Mouse (Mus musculus) hindbrain, embryonic 16.5 days (tissue): ENCODE data around the gene Baz1a. TPM values are rescaled to one million over a fixed set of nuclear protein-coding genes. Genes with fewer than 3 reads are reported as not detected.
A peak's percentile ranks its signal among the peaks of the same experiment; 100 is the strongest.

Experiments
- ATAC-seq: fragments of 200-750 bp; cut with Nextera tagmentation; 2 replicates; pipeline ENCODE4 v1.8.0; 2017; ENCODE audit warnings: moderate TSS enrichment, moderate library complexity
- H3K27ac ChIP-seq: fragments of 300-500 bp; sonication (generic); 2 replicates; pipeline ENCODE4 v1.5.1; 2014; ENCODE audit warnings: low read depth, mild to moderate bottlenecking, control low read depth, low read length, moderate library complexity
- H3K27me3 ChIP-seq: fragments of 300-500 bp; sonication (generic); replicated peaks from 2 replicates; pipeline ENCODE4 v1.6.1; 2014; ENCODE audit warnings: low read length; ENCODE audit not compliant: control insufficient read depth, insufficient read depth
- H3K36me3 ChIP-seq: fragments of 300-500 bp; sonication (generic); 2 replicates; pipeline ENCODE4 v1.6.1; 2014; ENCODE audit warnings: mild to moderate bottlenecking, low read length, moderate library complexity, mixed read lengths; ENCODE audit not compliant: control insufficient read depth, insufficient read depth
- H3K4me1 ChIP-seq: fragments of 300-500 bp; sonication (generic); 2 replicates; pipeline ENCODE4 v1.6.1; 2014; ENCODE audit warnings: low read depth, low read length; ENCODE audit not compliant: control insufficient read depth, insufficient read depth
- H3K4me2 ChIP-seq: fragments of 300-500 bp; sonication (generic); 2 replicates; pipeline ENCODE4 v1.6.1; 2014; ENCODE audit warnings: mild to moderate bottlenecking, low read length, control low read depth, moderate library complexity
- H3K4me3 ChIP-seq: fragments of 300-500 bp; sonication (generic); 2 replicates; pipeline ENCODE4 v1.5.1; 2014; ENCODE audit warnings: mild to moderate bottlenecking, low read length, control low read depth, moderate library complexity
- H3K9ac ChIP-seq: fragments of 300-500 bp; sonication (generic); 2 replicates; pipeline ENCODE4 v1.6.1; 2014; ENCODE audit warnings: low read depth, mild to moderate bottlenecking, control low read depth, low read length, moderate library complexity
- H3K9me3 ChIP-seq: fragments of 300-500 bp; sonication (generic); 2 replicates; pipeline ENCODE4 v1.6.1; 2014; ENCODE audit warnings: mild to moderate bottlenecking, low read length, moderate library complexity; ENCODE audit not compliant: control insufficient read depth
- WGBS: fragments of 180-500 bp; shearing (Covaris S2); extraction: QIAGEN DNeasy Blood & Tissue Kit; methylation state at CpG from one replicate; pipeline ENCODE4 v1.1.7; 2014; 5-methylcytosine and 5-hydroxymethylcytosine counted together
- polyA plus RNA-seq: library from polyadenylated mRNA; unstranded; fragments of >200 nt; fragmentation: Nextera tagmentation; extraction: Ambion mirVana; gene quantifications from 2 replicates; pipeline ENCODE4 v1.2.1, GENCODE M21; 2015

The Baz1a gene
- polyA plus RNA-seq, 1 experiment from 2014 or later, result 5.6 TPM

DNA sequence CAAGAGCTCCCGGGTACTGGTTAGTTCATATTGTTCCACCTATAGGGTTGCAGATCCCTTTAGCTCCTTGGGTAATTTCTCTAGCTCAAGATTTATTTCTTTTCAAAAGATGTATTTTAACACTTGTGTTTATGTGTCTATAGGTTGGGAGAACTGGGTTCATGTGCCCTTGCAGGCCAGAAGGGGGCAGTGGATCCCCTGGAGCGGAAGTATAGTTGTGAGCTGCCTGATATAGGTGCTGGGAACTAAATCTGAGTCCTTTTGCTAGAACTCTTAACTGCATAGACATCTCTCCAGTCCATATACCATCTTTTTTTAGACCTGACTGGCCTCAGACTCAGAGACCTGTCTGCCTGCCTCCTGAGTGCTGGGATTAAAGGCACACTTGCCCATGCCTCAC, 123.7 kb downstream of the Baz1a start:
- no peak overlapping the region for H3K4me3 ChIP-seq
- no peaks in the 10 kb centered on the region for H3K36me3 ChIP-seq
- H3K4me2 ChIP-seq, result no peak overlapping the region
- H3K9ac ChIP-seq, result no peak overlapping the region
- H3K27me3 ChIP-seq, result no peaks in the 10 kb centered on the region
- WGBS, result 98% methylated on average over 2 of the region's 2 CpGs
- no peak for ATAC-seq
- no peaks in the 10 kb centered on the region for H3K4me1 ChIP-seq
- H3K9me3 ChIP-seq, result no peaks in the 10 kb centered on the region
- no peak overlapping the region for H3K27ac ChIP-seq

DNA sequence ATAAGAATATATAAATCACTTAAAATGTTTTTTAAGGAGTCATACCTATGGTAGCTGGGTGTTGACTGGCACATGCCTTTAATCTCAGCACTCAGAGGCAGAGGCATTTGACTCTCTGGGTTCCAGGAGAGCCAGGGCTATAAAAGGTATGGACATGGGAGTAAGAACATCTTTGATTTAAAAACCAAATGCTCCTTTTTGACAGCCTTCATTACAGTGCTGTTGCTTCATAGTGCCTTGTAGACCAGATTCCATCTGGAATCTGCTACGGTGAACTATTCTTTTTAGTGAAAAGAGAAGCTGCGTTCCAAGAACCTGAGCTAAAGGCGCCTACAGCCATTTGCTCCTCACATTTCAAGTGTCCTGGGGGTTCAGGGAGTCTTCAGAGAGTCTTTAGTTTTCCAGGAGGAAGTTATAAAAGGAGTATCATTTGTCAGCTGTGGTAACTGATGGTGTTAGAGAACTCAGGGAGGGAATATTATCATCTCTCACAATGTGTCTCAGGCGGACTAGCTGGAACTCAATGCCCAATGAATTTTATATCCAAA, 126.5 kb downstream of the Baz1a start:
- no peak overlapping the region for H3K27ac ChIP-seq
- H3K9ac ChIP-seq, result no peak overlapping the region
- H3K27me3 ChIP-seq, result no peaks in the 10 kb centered on the region
- no peak for ATAC-seq
- no peaks in the 10 kb centered on the region for H3K36me3 ChIP-seq
- WGBS, result 75% methylated on average over 4 of the region's 4 CpGs
- no peak overlapping the region for H3K4me3 ChIP-seq
- no peak overlapping the region for H3K4me2 ChIP-seq
- no peaks in the 10 kb centered on the region for H3K9me3 ChIP-seq
- H3K4me1 ChIP-seq, result no peaks in the 10 kb centered on the region

DNA sequence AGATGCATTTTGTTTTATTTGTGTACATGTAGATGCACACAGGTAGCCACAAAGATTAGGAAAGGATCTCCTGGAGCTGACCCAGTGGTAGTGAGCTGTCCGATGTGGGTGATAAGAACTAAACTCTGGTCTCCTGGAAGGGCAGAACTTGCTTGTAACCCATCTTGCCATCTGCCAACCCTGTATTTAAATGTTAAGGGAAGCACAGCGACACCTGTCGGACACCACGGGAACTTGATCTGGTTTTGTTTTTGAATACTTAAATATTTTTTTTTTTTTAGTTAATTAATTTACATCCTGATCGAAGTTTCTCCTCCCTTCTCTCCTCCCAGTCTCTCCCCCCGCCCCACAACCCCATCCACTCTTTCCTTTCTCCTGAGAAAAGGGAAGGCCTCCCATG, 134.5 kb downstream of the Baz1a start:
- no peaks in the 10 kb centered on the region for H3K36me3 ChIP-seq
- H3K27me3 ChIP-seq, result no peaks in the 10 kb centered on the region
- no peak overlapping the region for H3K4me2 ChIP-seq
- H3K4me1 ChIP-seq, result no peaks in the 10 kb centered on the region
- no peak for ATAC-seq
- no peaks in the 10 kb centered on the region for H3K9me3 ChIP-seq
- H3K4me3 ChIP-seq, result no peak overlapping the region
- H3K27ac ChIP-seq, result no peak overlapping the region
- WGBS, result 12% methylated on average over 6 of the region's 6 CpGs
- no peak overlapping the region for H3K9ac ChIP-seq

DNA sequence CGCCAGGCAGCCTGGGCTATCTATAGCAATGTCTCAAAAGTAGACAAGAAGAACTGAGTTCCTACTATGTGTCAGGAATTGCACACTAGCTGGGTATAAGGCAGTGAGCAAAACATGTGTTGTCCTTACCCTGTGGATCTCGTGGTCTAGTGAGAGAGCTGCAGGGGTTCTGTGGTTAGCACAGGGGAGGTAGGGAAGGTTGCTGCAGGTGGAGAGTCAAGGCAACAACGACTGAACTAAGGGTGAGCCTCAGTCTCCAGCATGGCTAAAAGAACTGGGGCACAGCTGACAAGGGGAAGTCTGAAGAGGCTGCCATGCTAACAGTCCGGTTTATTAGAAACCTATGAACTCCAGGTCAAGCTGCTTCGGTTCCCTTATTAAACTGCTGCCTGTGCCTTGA, 134.9 kb downstream of the Baz1a start:
- no peaks in the 10 kb centered on the region for H3K9me3 ChIP-seq
- WGBS, result 83% methylated on average over 5 of the region's 5 CpGs
- no peak for ATAC-seq

DNA sequence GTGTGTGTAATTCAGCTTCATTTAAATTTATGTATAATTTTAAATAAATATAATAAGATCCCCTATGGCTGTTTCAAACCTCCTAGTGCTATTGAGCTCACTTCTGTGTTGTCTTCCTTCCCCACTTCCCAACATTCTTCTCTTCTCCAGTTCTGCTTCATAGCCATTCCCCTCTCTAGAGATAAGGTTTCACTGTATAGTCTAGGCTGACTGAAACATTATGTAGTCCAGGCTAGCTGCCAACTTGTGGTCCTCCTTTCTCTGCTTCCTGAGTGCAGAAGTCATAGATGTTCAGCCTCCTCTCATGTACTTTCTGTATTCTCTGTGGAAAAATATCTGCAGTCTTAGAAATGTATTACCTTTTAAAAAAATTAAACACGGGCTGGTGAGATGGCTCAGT, 136.3 kb downstream of the Baz1a start:
- Histone ChIP-seq H3K9me3 (no peaks in the 10 kb centered on the region), H3K27ac (no peak overlapping the region), H3K4me2 (no peak overlapping the region), H3K4me3 (no peak overlapping the region), H3K4me1 (no peaks in the 10 kb centered on the region), H3K9ac (no peak overlapping the region), H3K36me3 (no peaks in the 10 kb centered on the region), H3K27me3 (no peaks in the 10 kb centered on the region)
- ATAC-seq, result no peak
- WGBS, result 84% methylated on average over 1 of the region's 1 CpGs

More for the DNA sequence above, 134.9 kb downstream of the Baz1a start:
- H3K27ac ChIP-seq, result no peak overlapping the region
- H3K9ac ChIP-seq, result no peak overlapping the region
- H3K4me2 ChIP-seq, result no peak overlapping the region
- H3K4me3 ChIP-seq, result no peak overlapping the region
- no peaks in the 10 kb centered on the region for H3K36me3 ChIP-seq
- no peaks in the 10 kb centered on the region for H3K4me1 ChIP-seq
- no peaks in the 10 kb centered on the region for H3K27me3 ChIP-seq

DNA sequence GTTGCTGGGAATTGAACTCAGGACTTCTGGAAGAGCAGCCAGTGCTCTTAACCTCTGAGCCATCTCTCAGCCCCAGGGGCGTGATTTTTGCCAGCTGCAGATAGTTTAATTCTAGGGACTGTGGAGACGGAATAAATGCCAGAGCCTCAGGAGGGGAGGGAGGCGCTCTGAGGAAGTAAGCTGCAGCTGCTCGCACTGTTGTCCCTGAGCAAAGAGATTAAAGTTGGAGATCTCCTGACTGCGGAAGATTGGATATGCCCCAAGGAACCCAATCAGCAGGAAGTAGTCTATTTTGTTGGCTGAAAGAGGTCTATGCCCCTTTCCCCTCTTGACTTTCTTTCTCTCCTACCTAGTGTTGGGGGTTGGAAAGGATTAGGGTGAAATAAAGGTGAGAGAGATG, 137.3 kb downstream of the Baz1a start:
- no peak for ATAC-seq
- no peaks in the 10 kb centered on the region for H3K9me3 ChIP-seq
- H3K27ac ChIP-seq, result no peak overlapping the region
- H3K27me3 ChIP-seq, result no peaks in the 10 kb centered on the region
- H3K4me1 ChIP-seq, result no peaks in the 10 kb centered on the region
- H3K4me3 ChIP-seq, result no peak overlapping the region
- no peak overlapping the region for H3K4me2 ChIP-seq
- no peak overlapping the region for H3K9ac ChIP-seq
- no peaks in the 10 kb centered on the region for H3K36me3 ChIP-seq
- 41% methylated on average over 5 of the region's 5 CpGs for WGBS

DNA sequence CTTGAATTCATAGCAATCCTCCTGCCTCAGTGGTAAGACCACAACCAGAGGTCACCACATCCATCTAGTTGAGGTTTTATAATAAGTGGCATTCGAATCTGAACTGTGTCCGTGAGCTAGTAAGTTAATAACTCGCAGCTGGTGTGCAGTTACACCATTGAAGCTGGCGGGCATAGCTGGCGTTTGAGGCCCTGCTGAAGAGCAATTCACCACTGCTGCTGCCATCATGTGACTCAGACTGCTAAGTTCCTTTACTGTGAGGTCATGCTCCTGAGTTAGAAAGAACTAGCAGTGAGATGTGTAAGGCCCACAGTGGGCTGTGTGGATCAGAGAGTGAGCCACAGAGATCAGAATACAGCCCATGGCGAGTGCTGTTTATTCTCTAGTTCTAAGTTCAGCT, 139.4 kb downstream of the Baz1a start:
- Histone ChIP-seq H3K4me1 (no peaks in the 10 kb centered on the region), H3K9me3 (no peaks in the 10 kb centered on the region), H3K36me3 (no peaks in the 10 kb centered on the region), H3K27ac (no peak overlapping the region), H3K4me3 (no peak overlapping the region), H3K9ac (no peak overlapping the region), H3K4me2 (no peak overlapping the region), H3K27me3 (no peaks in the 10 kb centered on the region)
- ATAC-seq, result no peak
- WGBS, result 78% methylated on average over 6 of the region's 6 CpGs

DNA sequence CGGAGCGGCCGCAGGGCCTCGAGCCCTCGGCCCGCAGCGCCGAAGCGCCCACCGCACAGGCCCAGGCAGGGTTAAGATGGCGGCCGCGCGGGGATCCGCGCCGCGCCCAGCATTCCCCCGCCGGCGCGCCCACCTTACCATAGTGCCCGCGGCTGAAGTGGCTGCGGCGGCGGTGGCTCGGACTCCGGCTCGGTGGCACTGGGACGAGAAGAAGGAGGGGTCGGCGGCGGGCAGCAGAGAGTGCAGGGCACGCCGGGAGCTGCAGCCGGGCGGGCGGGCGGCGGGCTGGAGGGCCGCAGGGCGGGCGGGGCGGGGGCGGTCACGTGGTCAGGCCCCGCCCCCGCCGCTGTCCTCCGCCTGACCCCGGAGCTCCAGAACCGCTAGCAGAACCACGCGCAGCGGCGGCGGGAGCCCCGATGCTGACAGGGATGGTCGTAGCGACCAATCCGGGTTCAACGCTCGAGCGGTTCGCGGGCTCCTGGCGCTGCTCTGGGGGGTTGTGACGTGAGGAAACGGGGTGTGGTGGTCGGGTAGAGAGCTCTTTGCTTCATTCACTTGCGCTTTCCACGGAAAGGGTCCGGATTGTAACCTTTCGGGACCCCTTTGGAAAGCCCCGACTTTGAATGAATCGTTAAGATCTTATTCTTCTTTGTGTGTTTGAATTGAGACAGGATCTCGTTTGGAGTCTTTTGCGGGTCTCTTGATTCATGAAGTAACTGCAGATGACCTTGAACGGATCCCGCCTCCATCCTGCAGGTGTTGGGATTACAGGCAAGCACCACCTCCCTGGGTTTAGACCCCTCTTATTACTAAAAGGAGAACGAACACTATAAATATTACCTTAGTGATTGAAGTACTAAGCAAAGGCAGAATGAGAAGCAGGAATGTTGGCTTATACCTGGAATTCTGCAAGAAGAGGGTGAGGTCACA, 151.3 kb downstream of the Baz1a start, which contains the start of gene Cfl2:
Gene Cfl2, minus strand, starts transcription at position 272 of the 930 bp plus-strand sequence.
- ATAC-seq, result peak; percentile 94
- no peaks in the 10 kb centered on the region for H3K9me3 ChIP-seq
- H3K27me3 ChIP-seq, result no peaks in the 10 kb centered on the region
- no peaks in the 10 kb centered on the region for H3K36me3 ChIP-seq
- peak within 1 kb of the TSS; percentile 63 for H3K4me2 ChIP-seq
- H3K4me3 ChIP-seq, result peak within 1 kb of the TSS; percentile 60
- WGBS, result under 1% methylated on average over 71 of the region's 82 CpGs
- peak within 1 kb of the TSS; percentile 94 for H3K27ac ChIP-seq
- peak within 1 kb of the TSS; percentile 89 for H3K9ac ChIP-seq
- H3K4me1 ChIP-seq, result peaks cover 12% of the 10 kb centered on the region

DNA sequence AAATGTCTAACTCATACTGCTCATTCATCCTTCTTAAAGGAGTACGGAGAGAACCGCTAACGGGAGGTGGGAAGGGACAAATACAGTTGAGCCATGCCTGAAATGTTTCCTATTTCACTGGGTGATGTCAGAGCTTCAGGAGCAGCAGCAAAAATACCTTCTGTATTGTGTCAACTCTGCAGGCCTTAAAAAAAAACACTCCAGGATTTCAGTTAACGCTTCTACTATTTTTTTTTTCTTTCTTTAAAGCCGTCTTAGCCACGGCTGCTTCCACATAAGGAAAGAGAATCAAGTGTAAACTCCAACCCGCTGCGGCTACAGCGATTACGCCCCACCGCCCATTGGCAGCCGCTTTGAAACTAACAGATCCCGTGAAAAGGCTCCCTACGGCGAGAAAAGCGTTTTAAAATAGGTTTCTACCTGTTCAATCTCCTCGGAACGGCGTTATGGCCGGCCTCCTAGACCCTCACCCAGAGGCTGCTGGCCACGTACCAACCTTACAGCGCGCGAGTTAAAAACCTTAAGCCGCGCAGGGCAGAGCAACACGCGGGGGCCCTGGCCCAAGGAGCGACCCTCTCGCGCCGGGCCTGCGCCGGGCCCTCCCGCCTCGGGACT, 152.1 kb downstream of the Baz1a start:
- under 1% methylated on average over 36 of the region's 36 CpGs for WGBS
- Histone ChIP-seq H3K4me1 (peaks cover 12% of the 10 kb centered on the region), H3K9me3 (no peaks in the 10 kb centered on the region), H3K4me3 (peak overlapping the region; percentile 60), H3K36me3 (0 out of 2 replicates have a peak, but pooled peaks cover 2% of the 10 kb centered on the region), H3K27ac (peak overlapping the region; percentile 94), H3K9ac (peak overlapping the region; percentile 89), H3K27me3 (no peaks in the 10 kb centered on the region), H3K4me2 (peak overlapping the region; percentile 63)
- ATAC-seq, result peak; percentile 85; the same call in 1 of the 2 replicates
